Mouse (Mus musculus): ENCODE results near the gene Adam30.

GRCm38 (mm10) chr3:98151016-98151415 is 9.4 kb upstream of the Adam30 start:
- TF ChIP-seq POLR2A (IDR thresholded peaks at IDR 0.05; ENCODE audit: extremely low read depth, insufficient read depth, low read length) (no peak), CTCF (IDR thresholded peaks at IDR 0.05; ENCODE audit: extremely low read depth, insufficient read depth, low read length) (no peak)
